Mouse (Mus musculus) MN1 (cell line): Measurements from ENCODE around the gene Ampd3.

ENCODE experiments used
- DNase-seq: peaks from one replicate; pipeline ENCODE4 v3.0.0-alpha.2; 2016; ENCODE audit warnings: low spot score

The Ampd3 gene

GRCm38 (mm10) chr7:110770949-110771348 lies 2.9 kb downstream of the Ampd3 start:
- DNase-seq, result peak; percentile 70

GRCm38 (mm10) chr7:110772343-110772742 lies 4.3 kb downstream of the Ampd3 start:
- no peak for DNase-seq

- DNase-seq, result peak; percentile 89
Measured at GRCm38 (mm10) chr7:110773204-110774002, 5.4 kb downstream of the Ampd3 start.

GRCm38 (mm10) chr7:110774077-110774476 lies 6.1 kb downstream of the Ampd3 start:
- DNase-seq, result peak; percentile 79

GRCm38 (mm10) chr7:110774674-110775073 lies 6.7 kb downstream of the Ampd3 start:
- no peak for DNase-seq

GRCm38 (mm10) chr7:110777146-110778001 lies 9.4 kb downstream of the Ampd3 start:
- DNase-seq, result no peak

GRCm38 (mm10) chr7:110778933-110779332 lies 10.9 kb downstream of the Ampd3 start:
- DNase-seq, result no peak

GRCm38 (mm10) chr7:110779605-110780111 lies 11.7 kb downstream of the Ampd3 start:
- no peak for DNase-seq

- DNase-seq, result no peak
Measured at GRCm38 (mm10) chr7:110780520-110780919, 12.5 kb downstream of the Ampd3 start.

GRCm38 (mm10) chr7:110781231-110781711 lies 13.3 kb downstream of the Ampd3 start:
- peak; percentile 73 for DNase-seq

GRCm38 (mm10) chr7:110782135-110782534 lies 14.1 kb downstream of the Ampd3 start:
- peak; percentile 60 for DNase-seq

- no peak for DNase-seq
Measured at GRCm38 (mm10) chr7:110782845-110783478, 15.0 kb downstream of the Ampd3 start.

GRCm38 (mm10) chr7:110784965-110785364 lies 17.0 kb downstream of the Ampd3 start:
- no peak for DNase-seq

- peak; percentile 35 for DNase-seq
Measured at GRCm38 (mm10) chr7:110785741-110786146, 17.7 kb downstream of the Ampd3 start.

GRCm38 (mm10) chr7:110787310-110787709 lies 19.3 kb downstream of the Ampd3 start:
- peak; percentile 44 for DNase-seq

DNA sequence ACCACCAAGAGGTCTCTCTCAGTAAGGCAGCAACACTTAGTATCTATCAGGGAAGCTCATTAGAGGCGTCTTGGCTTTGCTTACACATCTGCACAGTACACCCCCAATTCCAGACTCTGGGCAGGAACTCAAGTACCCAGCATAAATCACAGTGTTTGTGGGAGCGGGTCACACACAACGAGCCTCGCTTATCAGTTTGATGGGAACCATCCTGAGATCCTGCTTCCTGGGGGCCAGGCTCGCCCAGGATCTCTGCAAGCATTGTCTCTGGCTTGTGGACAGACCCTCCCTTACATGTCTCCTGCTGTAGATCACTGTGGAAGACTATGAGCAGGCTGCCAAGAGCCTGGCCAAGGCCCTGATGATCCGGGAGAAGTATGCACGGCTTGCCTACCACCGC lies 22.9 kb downstream of the Ampd3 start:
- DNase-seq, result no peak

GRCm38 (mm10) chr7:110792201-110792600 lies 24.2 kb downstream of the Ampd3 start:
- no peak for DNase-seq

GRCm38 (mm10) chr7:110792834-110793233 lies 24.8 kb downstream of the Ampd3 start:
- DNase-seq, result no peak

DNA sequence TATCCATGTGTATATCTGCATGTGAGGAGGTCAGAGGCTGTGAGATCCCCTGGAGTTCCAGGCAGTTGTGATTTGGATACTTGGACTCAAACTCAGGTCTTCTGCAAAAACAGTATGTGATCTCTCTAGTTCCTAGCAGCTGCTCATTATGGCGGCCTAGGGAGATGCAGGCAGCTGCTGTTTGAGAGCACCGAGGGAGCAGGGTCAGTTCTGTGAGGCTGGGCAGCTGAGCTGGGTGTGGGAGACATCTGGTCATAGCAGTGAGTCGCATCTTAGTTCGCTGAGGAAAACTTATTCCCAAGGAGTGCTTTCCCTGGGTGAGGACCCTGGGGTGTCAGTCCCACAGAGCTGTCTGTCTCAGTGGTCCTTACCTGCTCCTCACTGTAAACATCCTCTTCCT lies 26.7 kb downstream of the Ampd3 start:
- DNase-seq, result no peak

GRCm38 (mm10) chr7:110796367-110797051 lies 28.5 kb downstream of the Ampd3 start:
- DNase-seq, result no peak

GRCm38 (mm10) chr7:110797722-110798409 lies 29.9 kb downstream of the Ampd3 start:
- no peak for DNase-seq
